Mouse (Mus musculus): Measurements from ENCODE around the gene Ccdc150. TPM values are rescaled to one million over a fixed set of nuclear protein-coding genes. Genes with fewer than 3 reads are reported as not detected.

Gene Ccdc150
- polyA plus RNA-seq (2011; ENCODE audit: insufficient read depth, insufficient read length, low read depth, missing spikeins) = 0.93 and 2.3 TPM in 2 replicates

DNA sequence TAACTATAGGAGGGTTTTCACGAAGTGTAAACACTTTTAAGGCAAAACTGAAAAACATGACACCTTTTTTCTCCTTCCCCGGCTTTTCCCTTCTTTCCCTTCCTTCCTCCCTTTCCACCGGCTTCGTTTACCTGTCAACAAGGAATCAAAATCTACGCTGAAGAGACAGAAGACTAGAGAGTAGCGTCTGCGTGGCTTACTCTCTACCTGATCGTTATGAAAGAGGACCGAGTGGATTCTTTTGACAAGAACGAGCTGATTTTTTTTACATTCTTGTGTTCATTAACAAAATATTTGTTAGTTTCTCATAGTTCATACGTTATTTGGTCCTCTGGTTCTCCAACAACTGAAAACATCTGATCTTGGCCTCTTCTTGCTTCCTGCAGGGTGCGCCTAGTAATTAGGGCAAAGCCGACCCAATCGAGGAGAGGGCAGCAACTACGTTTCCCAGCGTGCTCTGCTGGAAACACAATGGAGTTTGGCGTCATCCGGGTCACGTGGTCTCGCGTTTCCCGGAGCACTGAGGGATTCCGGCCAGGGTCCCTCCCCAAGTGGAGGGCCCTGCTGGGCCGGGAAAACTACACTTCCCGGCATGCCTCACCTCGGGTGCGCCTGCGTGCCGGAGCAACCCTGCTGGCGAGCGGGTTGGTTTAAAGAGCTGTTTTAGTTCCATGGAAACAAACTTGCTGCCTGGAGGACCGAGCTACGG lies at the start of gene Ccdc150:
TSS of gene Ccdc150 (plus strand) at position 526 of the 709 bp plus-strand sequence.
- Histone ChIP-seq H3K36me3 (ENCODE audit: control insufficient read depth, insufficient read depth, low read length, poor library complexity, severe bottlenecking) (no peaks in the 10 kb centered on the region), H3K27me3 (ENCODE audit: control insufficient read depth, insufficient read depth, low read length, poor library complexity, severe bottlenecking) (no peaks in the 10 kb centered on the region), H3K4me3 (ENCODE audit: low read depth, low read length) (peak within 1 kb of the TSS; percentile 90), H3K4me1 (ENCODE audit: control insufficient read depth, insufficient read depth, low read length) (no peaks in the 10 kb centered on the region), H3K27ac (ENCODE audit: insufficient read depth, low read length) (peak within 1 kb of the TSS; percentile 1; the same call in 1 of the 2 replicates), H3K9ac (ENCODE audit: low read depth, poor library complexity, severe bottlenecking) (peak within 1 kb of the TSS; percentile 58), H3K9me3 (replicated peaks; ENCODE audit: control insufficient read depth, insufficient read depth, low read length, poor library complexity, severe bottlenecking) (no peaks in the 10 kb centered on the region)
- TF ChIP-seq POLR2A (IDR thresholded peaks at IDR 0.05; ENCODE audit: insufficient read depth, low read length) = peak; percentile 28
- TF ChIP-seq EP300 (IDR thresholded peaks at IDR 0.05; ENCODE audit: insufficient read depth, low read depth, low read length) = no peak

GRCm38 (mm10) chr1:54220273-54220672 lies 30.2 kb upstream of the Ccdc150 start:
- Histone ChIP-seq H3K4me1 (ENCODE audit: control insufficient read depth, insufficient read depth, low read length) (no peaks in the 10 kb centered on the region), H3K36me3 (ENCODE audit: control insufficient read depth, insufficient read depth, low read length, poor library complexity, severe bottlenecking) (no peaks in the 10 kb centered on the region), H3K27me3 (ENCODE audit: control insufficient read depth, insufficient read depth, low read length, poor library complexity, severe bottlenecking) (no peaks in the 10 kb centered on the region), H3K9ac (ENCODE audit: low read depth, poor library complexity, severe bottlenecking) (no peak overlapping the region), H3K27ac (ENCODE audit: insufficient read depth, low read length) (no peak overlapping the region), H3K9me3 (replicated peaks; ENCODE audit: control insufficient read depth, insufficient read depth, low read length, poor library complexity, severe bottlenecking) (no peaks in the 10 kb centered on the region), H3K4me3 (ENCODE audit: low read depth, low read length) (no peak overlapping the region)
- TF ChIP-seq EP300 (IDR thresholded peaks at IDR 0.05; ENCODE audit: insufficient read depth, low read depth, low read length) = no peak
- TF ChIP-seq POLR2A (IDR thresholded peaks at IDR 0.05; ENCODE audit: insufficient read depth, low read length) = no peak
- TF ChIP-seq CTCF (IDR thresholded peaks at IDR 0.05; ENCODE audit: low read depth, low read length) = no peak

DNA sequence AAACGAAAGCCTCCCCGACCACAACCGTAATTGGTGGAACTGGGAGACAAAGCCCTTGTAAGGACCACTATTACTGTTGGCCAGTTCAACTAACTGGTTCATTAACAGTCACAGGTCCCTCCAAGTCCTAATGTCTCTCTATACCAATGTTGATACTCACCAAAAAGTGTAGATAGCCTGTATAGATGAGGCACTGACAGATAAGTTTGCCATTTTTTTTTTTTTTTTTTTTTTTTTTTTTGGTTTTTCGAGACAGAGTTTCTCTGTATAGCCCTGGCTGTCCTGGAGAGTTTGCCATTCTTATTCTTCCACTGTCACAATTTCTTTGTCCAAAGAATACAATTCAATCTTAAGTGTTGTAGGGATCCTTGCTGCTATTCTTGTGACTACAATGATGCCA lies 7.8 kb upstream of the Ccdc150 start:
- H3K4me3 ChIP-seq (ENCODE audit: low read depth, low read length) = no peak overlapping the region
- no peak overlapping the region for H3K9ac ChIP-seq (ENCODE audit: low read depth, poor library complexity, severe bottlenecking)
- H3K27ac ChIP-seq (ENCODE audit: insufficient read depth, low read length) = no peak overlapping the region
- TF ChIP-seq POLR2A (IDR thresholded peaks at IDR 0.05; ENCODE audit: insufficient read depth, low read length) = no peak
- no peak for TF ChIP-seq EP300 (IDR thresholded peaks at IDR 0.05; ENCODE audit: insufficient read depth, low read depth, low read length)
- TF ChIP-seq CTCF (IDR thresholded peaks at IDR 0.05; ENCODE audit: low read depth, low read length) = no peak
- H3K9me3 ChIP-seq (replicated peaks; ENCODE audit: control insufficient read depth, insufficient read depth, low read length, poor library complexity, severe bottlenecking) = no peaks in the 10 kb centered on the region
- no peaks in the 10 kb centered on the region for H3K27me3 ChIP-seq (ENCODE audit: control insufficient read depth, insufficient read depth, low read length, poor library complexity, severe bottlenecking)
- no peaks in the 10 kb centered on the region for H3K4me1 ChIP-seq (ENCODE audit: control insufficient read depth, insufficient read depth, low read length)
- no peaks in the 10 kb centered on the region for H3K36me3 ChIP-seq (ENCODE audit: control insufficient read depth, insufficient read depth, low read length, poor library complexity, severe bottlenecking)

- no peak overlapping the region for H3K9ac ChIP-seq (ENCODE audit: low read depth, poor library complexity, severe bottlenecking)
- TF ChIP-seq POLR2A (IDR thresholded peaks at IDR 0.05; ENCODE audit: insufficient read depth, low read length) (no peak), CTCF (IDR thresholded peaks at IDR 0.05; ENCODE audit: low read depth, low read length) (no peak), EP300 (IDR thresholded peaks at IDR 0.05; ENCODE audit: insufficient read depth, low read depth, low read length) (no peak)
- no peaks in the 10 kb centered on the region for H3K36me3 ChIP-seq (ENCODE audit: control insufficient read depth, insufficient read depth, low read length, poor library complexity, severe bottlenecking)
- no peak overlapping the region for H3K27ac ChIP-seq (ENCODE audit: insufficient read depth, low read length)
- no peaks in the 10 kb centered on the region for H3K4me1 ChIP-seq (ENCODE audit: control insufficient read depth, insufficient read depth, low read length)
- no peaks in the 10 kb centered on the region for H3K9me3 ChIP-seq (replicated peaks; ENCODE audit: control insufficient read depth, insufficient read depth, low read length, poor library complexity, severe bottlenecking)
- no peaks in the 10 kb centered on the region for H3K27me3 ChIP-seq (ENCODE audit: control insufficient read depth, insufficient read depth, low read length, poor library complexity, severe bottlenecking)
- H3K4me3 ChIP-seq (ENCODE audit: low read depth, low read length) = no peak overlapping the region
These were observed 25.1 kb downstream of the Ccdc150 start for GRCm38 (mm10) chr1:54275552-54275951.

- Histone ChIP-seq H3K27me3 (ENCODE audit: control insufficient read depth, insufficient read depth, low read length, poor library complexity, severe bottlenecking) (no peaks in the 10 kb centered on the region), H3K9ac (ENCODE audit: low read depth, poor library complexity, severe bottlenecking) (no peak overlapping the region), H3K9me3 (replicated peaks; ENCODE audit: control insufficient read depth, insufficient read depth, low read length, poor library complexity, severe bottlenecking) (no peaks in the 10 kb centered on the region), H3K27ac (ENCODE audit: insufficient read depth, low read length) (no peak overlapping the region), H3K4me3 (ENCODE audit: low read depth, low read length) (no peak overlapping the region), H3K36me3 (ENCODE audit: control insufficient read depth, insufficient read depth, low read length, poor library complexity, severe bottlenecking) (no peaks in the 10 kb centered on the region), H3K4me1 (ENCODE audit: control insufficient read depth, insufficient read depth, low read length) (no peaks in the 10 kb centered on the region)
- no peak for TF ChIP-seq POLR2A (IDR thresholded peaks at IDR 0.05; ENCODE audit: insufficient read depth, low read length)
- TF ChIP-seq EP300 (IDR thresholded peaks at IDR 0.05; ENCODE audit: insufficient read depth, low read depth, low read length) = no peak
- no peak for TF ChIP-seq CTCF (IDR thresholded peaks at IDR 0.05; ENCODE audit: low read depth, low read length)
These were observed 29.1 kb downstream of the Ccdc150 start for GRCm38 (mm10) chr1:54279628-54280027.

- TF ChIP-seq EP300 (IDR thresholded peaks at IDR 0.05; ENCODE audit: insufficient read depth, low read depth, low read length) (no peak), POLR2A (IDR thresholded peaks at IDR 0.05; ENCODE audit: insufficient read depth, low read length) (no peak), CTCF (IDR thresholded peaks at IDR 0.05; ENCODE audit: low read depth, low read length) (no peak)
- Histone ChIP-seq H3K27me3 (ENCODE audit: control insufficient read depth, insufficient read depth, low read length, poor library complexity, severe bottlenecking) (no peaks in the 10 kb centered on the region), H3K9ac (ENCODE audit: low read depth, poor library complexity, severe bottlenecking) (no peak overlapping the region), H3K36me3 (ENCODE audit: control insufficient read depth, insufficient read depth, low read length, poor library complexity, severe bottlenecking) (no peaks in the 10 kb centered on the region), H3K4me1 (ENCODE audit: control insufficient read depth, insufficient read depth, low read length) (no peaks in the 10 kb centered on the region), H3K9me3 (replicated peaks; ENCODE audit: control insufficient read depth, insufficient read depth, low read length, poor library complexity, severe bottlenecking) (no peaks in the 10 kb centered on the region), H3K27ac (ENCODE audit: insufficient read depth, low read length) (no peak overlapping the region), H3K4me3 (ENCODE audit: low read depth, low read length) (no peak overlapping the region)
These were observed 30.2 kb downstream of the Ccdc150 start for GRCm38 (mm10) chr1:54280651-54281050.

All from ES-Bruce4 (cell line).